Mouse (Mus musculus): ENCODE results near the gene D030056L22Rik.

DNA sequence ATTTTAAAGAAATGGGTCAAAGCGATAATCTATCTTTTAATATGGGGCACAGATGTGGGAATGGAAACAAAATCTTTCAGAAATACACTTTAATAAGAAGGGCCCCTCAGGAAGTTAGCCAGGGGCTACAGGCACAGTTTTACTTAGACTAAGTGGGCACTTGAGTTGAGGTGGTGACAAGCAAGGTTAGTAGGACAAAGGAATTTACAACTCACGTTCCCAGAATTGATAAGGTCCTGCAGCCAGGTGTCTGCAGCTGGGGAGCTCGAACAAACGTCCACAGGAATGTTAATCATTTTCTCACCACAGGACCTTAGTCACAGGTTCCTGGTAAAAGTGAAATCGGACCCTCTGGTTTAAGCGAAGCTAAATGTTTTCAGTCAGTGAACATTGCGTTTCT lies 18.1 kb downstream of the D030056L22Rik start:
- no peak for TF ChIP-seq CTCF (IDR thresholded peaks at IDR 0.05)
- TF ChIP-seq POLR2A (IDR thresholded peaks at IDR 0.05; ENCODE audit: insufficient read depth, low read depth, low read length), result no peak

Data from heart, adult 2 months (tissue).